Mouse (Mus musculus): ENCODE data around the gene Retreg1. TPM values are rescaled to one million over a fixed set of nuclear protein-coding genes. Genes with fewer than 3 reads are reported as not detected.

Gene Retreg1
- polyA plus RNA-seq, 1 experiment from 2014 or later, result 1.6 TPM

DNA sequence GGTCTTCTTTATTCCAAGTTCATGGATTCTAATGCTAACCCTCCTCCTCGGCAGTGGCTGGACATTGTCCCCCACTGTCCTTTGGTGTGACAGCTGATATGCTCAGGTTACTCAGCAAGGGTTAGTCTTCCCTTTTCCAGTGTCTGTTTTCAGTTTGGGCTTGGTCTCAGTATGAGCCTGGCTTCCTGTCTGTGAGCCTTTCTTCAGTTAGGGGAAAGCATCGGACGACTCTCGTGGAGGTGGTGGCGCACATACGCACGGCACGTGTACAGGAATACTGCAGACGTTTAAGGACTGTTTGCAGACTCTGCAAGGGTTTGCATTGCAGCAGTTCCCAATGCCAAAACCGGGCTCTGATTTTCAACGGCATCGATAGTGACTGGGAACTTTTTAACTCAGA is 54.6 kb downstream of the Retreg1 start:
- Histone ChIP-seq H3K9me3 (no peaks in the 10 kb centered on the region), H3K4me1 (peaks cover 26% of the 10 kb centered on the region), H3K27me3 (ENCODE audit: poor library complexity, severe bottlenecking) (no peaks in the 10 kb centered on the region), H3K27ac (no peak overlapping the region), H3K36me3 (replicated peaks) (no peaks in the 10 kb centered on the region), H3K4me3 (no peak overlapping the region)
- 79% methylated on average over 12 of the region's 12 CpGs for WGBS
- no peak for DNase-seq (ENCODE audit: extremely low spot score, low spot score)

DNA sequence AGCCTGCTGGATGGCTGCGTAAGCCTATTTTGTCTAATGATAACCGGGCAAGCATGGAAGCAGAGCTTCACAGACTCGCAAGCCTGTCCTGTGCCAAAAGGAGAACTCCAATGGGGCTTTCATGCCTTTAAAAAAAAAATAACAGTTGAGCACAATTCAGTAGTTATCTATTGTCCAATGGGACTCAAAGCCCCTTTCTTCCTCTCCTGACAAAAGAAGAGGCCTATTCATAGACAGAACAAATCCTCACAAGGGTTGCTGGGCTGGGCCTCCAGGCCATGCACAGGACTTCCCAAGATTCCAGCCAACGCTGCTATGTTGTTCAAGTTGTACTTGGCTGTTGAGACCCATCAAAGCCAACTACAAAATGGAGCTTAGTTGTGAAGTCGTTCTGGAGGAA is 56.0 kb downstream of the Retreg1 start:
- Histone ChIP-seq H3K36me3 (replicated peaks) (no peaks in the 10 kb centered on the region), H3K4me1 (peaks cover 20% of the 10 kb centered on the region), H3K4me3 (no peak overlapping the region), H3K9me3 (no peaks in the 10 kb centered on the region), H3K27ac (no peak overlapping the region), H3K27me3 (ENCODE audit: poor library complexity, severe bottlenecking) (no peaks in the 10 kb centered on the region)
- 43% methylated on average over 5 of the region's 5 CpGs for WGBS
- no peak for DNase-seq (ENCODE audit: extremely low spot score, low spot score)

DNA sequence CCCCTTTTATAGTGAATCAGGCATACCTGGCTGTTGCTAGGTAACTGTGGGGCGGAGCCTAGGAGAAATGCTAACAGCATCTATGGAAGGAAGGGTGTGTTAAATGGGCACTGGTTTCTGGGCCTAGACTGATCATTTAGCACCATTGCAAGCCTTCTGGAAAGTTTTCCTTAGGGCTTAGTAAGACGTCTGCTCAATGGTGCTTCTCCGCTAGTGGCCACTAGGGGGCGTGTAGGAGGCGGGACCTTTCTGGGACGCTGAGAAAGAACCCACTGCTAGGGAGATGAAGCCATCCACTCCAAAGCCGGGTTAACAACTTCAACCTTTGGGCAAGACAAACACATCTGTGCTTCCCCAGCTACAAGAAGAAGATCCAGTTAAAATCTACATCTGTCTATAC is 57.6 kb downstream of the Retreg1 start:
- peak; percentile 67 for DNase-seq (ENCODE audit: extremely low spot score, low spot score)
- Histone ChIP-seq H3K4me1 (peaks cover 20% of the 10 kb centered on the region), H3K27me3 (ENCODE audit: poor library complexity, severe bottlenecking) (no peaks in the 10 kb centered on the region), H3K27ac (no peak overlapping the region), H3K9me3 (no peaks in the 10 kb centered on the region), H3K4me3 (no peak overlapping the region), H3K36me3 (replicated peaks) (no peaks in the 10 kb centered on the region)
- 7% methylated on average over 7 of the region's 7 CpGs for WGBS

DNA sequence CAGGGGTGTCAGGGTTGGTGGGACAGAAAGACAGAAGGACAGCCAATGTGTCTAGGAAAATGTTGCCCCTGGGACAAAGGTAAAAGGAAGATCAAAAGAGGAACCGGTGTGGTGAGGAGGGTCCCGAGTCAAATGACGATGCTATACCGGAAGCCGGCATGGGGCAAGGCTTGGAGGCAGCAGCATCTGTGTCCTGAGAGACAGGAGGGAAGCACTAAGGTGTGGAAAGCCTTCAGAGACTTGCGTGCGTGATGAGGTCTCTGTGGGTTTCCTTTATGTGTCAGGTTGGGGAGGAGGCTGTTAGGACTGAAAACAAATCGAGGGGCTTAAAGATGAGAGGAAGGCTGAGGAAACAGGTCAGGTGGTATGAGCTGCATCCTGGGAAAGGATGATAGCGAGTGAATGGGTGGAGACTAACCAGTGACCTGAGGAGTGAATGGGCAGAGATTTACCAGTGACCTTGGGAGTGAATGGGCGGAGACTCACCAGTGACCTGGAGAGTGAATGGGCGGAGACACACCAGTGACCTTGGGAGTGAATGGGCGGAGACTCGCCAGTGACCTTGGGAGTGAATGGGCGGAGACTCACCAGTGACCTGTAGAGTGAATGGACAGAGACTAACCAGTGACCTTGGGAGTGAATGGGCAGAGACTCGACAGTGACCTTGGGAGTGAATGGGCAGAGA is 60.1 kb downstream of the Retreg1 start:
- no peak for DNase-seq (ENCODE audit: extremely low spot score, low spot score)
- no peaks in the 10 kb centered on the region for H3K9me3 ChIP-seq
- H3K27ac ChIP-seq, result no peak overlapping the region
- no peak overlapping the region for H3K4me3 ChIP-seq
- H3K27me3 ChIP-seq (ENCODE audit: poor library complexity, severe bottlenecking), result no peaks in the 10 kb centered on the region
- 87% methylated on average over 15 of the region's 15 CpGs for WGBS
- no peaks in the 10 kb centered on the region for H3K36me3 ChIP-seq (replicated peaks)
- H3K4me1 ChIP-seq, result peaks cover 20% of the 10 kb centered on the region

DNA sequence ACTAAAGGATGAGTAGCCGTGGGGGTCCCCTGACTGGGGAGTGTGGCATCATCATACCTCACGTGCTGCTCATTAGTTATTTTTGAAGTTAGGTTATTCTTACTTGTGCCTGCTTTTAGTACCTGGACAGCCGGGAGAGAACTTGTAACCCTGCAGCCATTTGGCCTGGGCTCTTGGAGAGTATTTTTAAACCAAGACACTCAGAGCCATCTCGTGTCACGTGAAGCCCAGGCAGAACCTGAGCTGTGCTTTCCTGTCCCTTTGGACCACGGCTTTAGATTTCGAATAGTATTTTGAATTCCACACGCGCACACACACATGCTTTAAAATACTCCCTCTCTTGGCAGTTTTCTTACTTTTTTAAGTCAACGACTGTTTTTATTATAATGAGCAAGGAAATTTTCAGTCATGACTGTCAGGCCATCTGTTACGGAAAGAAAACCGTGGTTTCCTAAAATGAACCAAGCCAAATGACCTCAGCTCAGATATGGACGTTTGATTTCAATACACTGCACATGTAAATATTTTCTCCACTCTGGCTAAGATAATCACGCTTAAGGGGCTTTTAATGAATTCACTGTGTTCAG is 61.5 kb downstream of the Retreg1 start:
- no peaks in the 10 kb centered on the region for H3K36me3 ChIP-seq (replicated peaks)
- peaks cover 9% of the 10 kb centered on the region for H3K4me1 ChIP-seq
- no peaks in the 10 kb centered on the region for H3K9me3 ChIP-seq
- no peak for DNase-seq (ENCODE audit: extremely low spot score, low spot score)
- no peak overlapping the region for H3K4me3 ChIP-seq
- WGBS, result 91% methylated on average over 14 of the region's 14 CpGs
- no peaks in the 10 kb centered on the region for H3K27me3 ChIP-seq (ENCODE audit: poor library complexity, severe bottlenecking)
- no peak overlapping the region for H3K27ac ChIP-seq

DNA sequence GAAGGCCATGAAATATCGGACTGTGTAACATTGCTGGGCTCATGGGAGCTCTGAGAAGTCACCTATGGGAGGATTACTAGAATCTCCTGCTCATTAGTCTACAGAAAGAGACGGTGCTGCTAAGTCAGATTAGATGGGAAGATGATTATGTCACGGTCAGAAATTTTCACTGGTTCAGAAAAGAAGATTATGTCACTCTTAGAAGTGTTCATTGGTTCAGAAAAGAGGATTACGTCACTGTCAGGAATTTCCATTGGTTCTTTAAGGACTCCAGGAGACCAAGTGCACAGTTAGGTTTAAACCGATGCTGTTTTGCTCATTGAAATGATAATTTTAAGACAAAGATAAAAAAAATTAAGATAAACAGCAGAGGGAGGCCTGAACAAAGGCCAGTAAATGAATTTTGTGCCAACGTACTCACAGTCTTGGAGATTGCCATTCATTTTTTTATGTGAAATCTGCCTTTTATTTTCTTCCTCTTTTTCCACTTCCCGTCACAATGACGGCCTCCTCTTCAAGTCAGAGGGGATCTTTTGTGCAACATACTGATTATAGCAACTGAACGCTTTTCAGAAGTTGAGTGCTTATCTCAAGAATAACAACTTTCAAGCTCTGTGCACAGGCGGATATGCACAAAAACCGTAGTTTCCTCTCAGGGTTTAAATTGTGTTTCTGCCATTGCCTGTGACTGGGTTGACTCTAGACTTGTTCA is 67.0 kb downstream of the Retreg1 start:
- Histone ChIP-seq H3K27ac (0 out of 2 replicates have a peak overlapping the region, but pooled peaks have one; percentile 31), H3K4me1 (peaks cover 17% of the 10 kb centered on the region), H3K4me3 (no peak overlapping the region), H3K36me3 (replicated peaks) (no peaks in the 10 kb centered on the region), H3K27me3 (ENCODE audit: poor library complexity, severe bottlenecking) (no peaks in the 10 kb centered on the region), H3K9me3 (no peaks in the 10 kb centered on the region)
- 57% methylated on average over 11 of the region's 11 CpGs for WGBS
- DNase-seq (ENCODE audit: extremely low spot score, low spot score), result no peak

DNA sequence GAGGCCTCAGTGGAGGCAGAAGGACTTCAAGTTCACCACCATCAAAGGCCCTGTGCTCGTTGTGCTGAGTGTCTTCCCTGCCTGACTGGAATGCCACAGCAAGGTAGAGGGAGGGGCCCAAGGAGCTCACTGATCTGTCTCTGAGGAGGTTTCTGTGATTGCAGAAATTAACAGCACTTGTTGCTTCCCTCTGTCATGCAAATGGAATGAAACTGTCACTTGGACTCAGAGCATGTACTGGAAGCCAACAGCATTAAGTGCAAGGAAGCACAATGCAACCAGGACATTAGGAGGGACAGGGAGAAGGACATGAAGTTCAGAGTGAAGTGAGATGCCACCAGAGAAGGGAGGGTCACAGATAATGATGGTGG is 67.5 kb downstream of the Retreg1 start:
- H3K27ac ChIP-seq, result 0 out of 2 replicates have a peak overlapping the region, but pooled peaks have one; percentile 31
- 34% methylated on average over 1 of the region's 1 CpGs for WGBS
- H3K4me1 ChIP-seq, result peaks cover 23% of the 10 kb centered on the region

DNA sequence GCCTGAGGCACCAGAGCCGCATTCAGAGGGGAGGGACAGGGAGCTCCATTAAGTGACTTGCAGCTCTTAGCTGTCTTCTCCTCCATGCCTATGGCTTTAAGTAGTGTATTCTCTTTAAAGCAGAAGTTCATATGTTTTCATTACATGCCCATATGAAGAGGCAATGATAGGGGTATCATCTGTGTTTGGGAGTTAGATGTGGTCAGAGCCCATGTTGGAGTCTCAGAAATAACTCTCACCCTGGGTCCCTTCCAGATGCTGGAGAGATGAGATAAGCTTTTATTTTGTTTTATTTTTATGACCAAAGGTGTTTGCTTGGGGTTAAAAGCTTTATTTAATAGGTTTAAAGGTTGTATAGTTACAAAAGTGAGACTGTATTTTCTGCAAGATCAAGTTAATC is 67.9 kb downstream of the Retreg1 start:
- H3K27me3 ChIP-seq (ENCODE audit: poor library complexity, severe bottlenecking), result no peaks in the 10 kb centered on the region
- no peak overlapping the region for H3K27ac ChIP-seq
- H3K36me3 ChIP-seq (replicated peaks), result no peaks in the 10 kb centered on the region
- whole genome bisulfite sequencing, result 86% methylated on average over 1 of the region's 1 CpGs
- DNase-seq (ENCODE audit: extremely low spot score, low spot score), result no peak
- peaks cover 27% of the 10 kb centered on the region for H3K4me1 ChIP-seq
- H3K9me3 ChIP-seq, result no peaks in the 10 kb centered on the region
- H3K4me3 ChIP-seq, result no peak overlapping the region

More for the DNA sequence above, 67.5 kb downstream of the Retreg1 start:
- H3K9me3 ChIP-seq, result no peaks in the 10 kb centered on the region
- H3K27me3 ChIP-seq (ENCODE audit: poor library complexity, severe bottlenecking), result no peaks in the 10 kb centered on the region
- H3K36me3 ChIP-seq (replicated peaks), result no peaks in the 10 kb centered on the region
- H3K4me3 ChIP-seq, result no peak overlapping the region
- no peak for DNase-seq (ENCODE audit: extremely low spot score, low spot score)

DNA sequence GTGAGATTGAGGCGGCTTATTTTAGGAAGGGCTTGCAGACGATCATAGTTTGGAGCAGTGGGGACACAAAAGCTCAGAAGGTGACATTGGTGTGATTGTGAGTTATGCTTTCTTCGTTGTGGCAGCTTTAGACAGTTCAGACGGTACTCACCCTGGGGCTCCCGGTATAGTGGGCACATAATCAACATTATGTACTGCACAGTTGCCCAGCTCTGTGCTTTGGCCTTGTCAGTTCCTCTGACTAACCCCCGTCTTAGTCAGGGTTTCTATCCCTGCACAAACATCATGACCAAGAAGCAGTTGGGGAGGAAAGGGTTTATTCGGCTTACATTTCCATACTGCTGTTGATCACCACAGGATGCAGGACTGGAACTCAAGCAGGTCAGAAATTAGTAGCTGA is 69.9 kb downstream of the Retreg1 start:
- Histone ChIP-seq H3K4me3 (no peak overlapping the region), H3K27ac (no peak overlapping the region), H3K27me3 (ENCODE audit: poor library complexity, severe bottlenecking) (no peaks in the 10 kb centered on the region), H3K9me3 (no peaks in the 10 kb centered on the region), H3K36me3 (replicated peaks) (no peaks in the 10 kb centered on the region), H3K4me1 (peaks cover 29% of the 10 kb centered on the region)
- no peak for DNase-seq (ENCODE audit: extremely low spot score, low spot score)
- 89% methylated on average over 7 of the region's 7 CpGs for WGBS

DNA sequence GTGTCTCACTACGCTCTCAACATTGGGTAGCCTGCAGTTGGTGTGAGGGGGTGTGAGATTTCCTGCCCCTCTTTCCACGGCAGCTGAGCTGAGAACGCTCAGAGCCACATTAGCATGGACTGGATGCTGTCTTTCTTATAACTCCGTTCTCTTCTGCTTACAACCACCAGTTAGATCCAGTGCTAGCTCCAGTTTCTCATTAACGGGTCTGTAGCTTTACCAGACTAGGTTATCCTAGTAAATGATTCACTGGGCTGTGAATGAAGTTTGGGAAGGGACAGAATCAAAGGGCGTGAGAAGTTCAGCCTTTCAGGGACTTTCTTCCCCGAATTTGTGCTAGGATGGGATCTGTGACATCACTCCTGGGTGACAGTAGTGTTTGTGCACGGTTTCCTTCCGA is 70.7 kb downstream of the Retreg1 start:
- no peaks in the 10 kb centered on the region for H3K36me3 ChIP-seq (replicated peaks)
- H3K4me1 ChIP-seq, result peaks cover 29% of the 10 kb centered on the region
- no peaks in the 10 kb centered on the region for H3K27me3 ChIP-seq (ENCODE audit: poor library complexity, severe bottlenecking)
- no peak overlapping the region for H3K4me3 ChIP-seq
- H3K27ac ChIP-seq, result no peak overlapping the region
- H3K9me3 ChIP-seq, result no peaks in the 10 kb centered on the region
- DNase-seq (ENCODE audit: extremely low spot score, low spot score), result no peak
- 89% methylated on average over 9 of the region's 9 CpGs for WGBS

DNA sequence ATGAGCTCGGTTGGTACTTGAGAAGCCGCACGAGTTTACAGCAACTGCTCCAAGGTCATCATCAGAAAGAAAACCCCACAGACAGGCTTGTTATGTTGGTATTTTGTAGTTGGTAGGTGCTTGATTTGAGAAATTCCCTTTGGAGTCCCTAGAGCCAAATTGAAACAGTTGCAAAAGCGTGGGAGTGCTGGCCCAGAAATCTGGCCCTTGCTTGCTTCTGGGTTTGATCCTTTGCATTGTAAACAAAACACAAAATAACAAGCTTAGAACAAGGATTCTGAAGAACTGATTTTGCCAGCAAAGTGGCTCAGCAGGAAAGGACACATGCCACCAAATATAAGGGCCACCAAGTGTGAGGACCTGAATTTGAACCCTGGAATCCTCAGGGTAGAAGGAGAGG is 71.2 kb downstream of the Retreg1 start:
- no peaks in the 10 kb centered on the region for H3K27me3 ChIP-seq (ENCODE audit: poor library complexity, severe bottlenecking)
- H3K36me3 ChIP-seq (replicated peaks), result no peaks in the 10 kb centered on the region
- 92% methylated on average over 4 of the region's 4 CpGs for WGBS

DNA sequence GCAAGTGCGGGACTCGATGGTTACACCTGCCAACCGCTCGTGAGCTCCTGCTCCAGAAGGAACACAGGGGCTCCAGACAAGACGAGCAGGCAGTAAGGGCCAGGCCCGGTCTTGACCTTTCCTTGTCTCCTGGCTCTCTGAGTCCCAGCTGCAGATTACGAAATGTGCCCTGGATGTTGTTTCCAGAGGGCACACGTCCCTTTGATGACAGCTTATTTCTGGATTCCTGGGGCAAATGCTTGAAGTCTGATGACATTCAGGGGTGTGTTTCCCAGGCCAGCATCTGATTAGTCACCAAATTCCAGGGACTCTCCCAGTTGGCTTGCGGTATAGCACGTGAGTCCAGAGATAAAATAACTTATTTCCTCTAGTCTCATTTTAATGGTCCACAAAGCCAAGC is 72.0 kb downstream of the Retreg1 start:
- no peak overlapping the region for H3K4me3 ChIP-seq
- no peak overlapping the region for H3K27ac ChIP-seq
- DNase-seq (ENCODE audit: extremely low spot score, low spot score), result no peak
- H3K27me3 ChIP-seq (ENCODE audit: poor library complexity, severe bottlenecking), result no peaks in the 10 kb centered on the region
- WGBS, result 64% methylated on average over 10 of the region's 10 CpGs
- H3K36me3 ChIP-seq (replicated peaks), result no peaks in the 10 kb centered on the region
- no peaks in the 10 kb centered on the region for H3K9me3 ChIP-seq
- peaks cover 23% of the 10 kb centered on the region for H3K4me1 ChIP-seq

More for the DNA sequence above, 71.2 kb downstream of the Retreg1 start:
- DNase-seq (ENCODE audit: extremely low spot score, low spot score), result no peak
- Histone ChIP-seq H3K9me3 (no peaks in the 10 kb centered on the region), H3K4me3 (no peak overlapping the region), H3K27ac (no peak overlapping the region), H3K4me1 (peaks cover 29% of the 10 kb centered on the region)

DNA sequence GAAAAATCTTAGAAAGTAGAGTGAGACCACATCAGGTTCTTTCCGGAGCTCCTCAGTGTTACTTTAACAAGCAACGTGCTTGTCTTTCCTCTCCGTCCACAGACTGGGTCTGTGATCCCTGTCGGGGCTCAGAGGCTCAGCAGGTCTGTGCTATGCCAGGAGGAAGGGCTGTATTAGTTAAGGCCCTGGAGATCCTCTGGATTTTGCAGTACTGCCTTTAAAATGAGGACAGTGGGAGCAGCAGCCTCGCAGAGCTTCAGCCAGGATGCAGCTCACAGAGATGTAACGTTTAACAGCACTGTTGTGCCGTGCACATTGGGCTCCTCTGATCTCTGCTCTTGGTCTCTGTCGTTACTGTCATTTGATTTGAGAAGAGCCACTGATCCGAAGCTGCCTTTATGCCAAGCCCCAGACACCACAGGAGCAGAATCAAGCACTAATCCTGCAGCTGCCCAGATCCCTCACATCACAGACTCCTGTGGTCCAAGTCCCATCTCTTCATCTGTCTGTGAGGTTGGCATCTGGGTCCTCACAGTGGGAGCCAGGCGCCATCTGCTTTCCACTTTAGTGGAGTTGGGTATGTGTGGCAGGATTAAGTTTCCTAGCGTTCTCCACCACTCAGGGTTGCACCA is 72.7 kb downstream of the Retreg1 start:
- Histone ChIP-seq H3K4me3 (no peak overlapping the region), H3K9me3 (no peaks in the 10 kb centered on the region), H3K36me3 (replicated peaks) (no peaks in the 10 kb centered on the region), H3K27me3 (ENCODE audit: poor library complexity, severe bottlenecking) (no peaks in the 10 kb centered on the region), H3K27ac (no peak overlapping the region), H3K4me1 (peaks cover 16% of the 10 kb centered on the region)
- no peak for DNase-seq (ENCODE audit: extremely low spot score, low spot score)
- 64% methylated on average over 11 of the region's 11 CpGs for WGBS

Data from forebrain, embryonic 10.5 days (tissue).